Mouse (Mus musculus) CH12.LX (cell line): ENCODE data around the gene Ermp1.

ENCODE experiments used
- CTCF ChIP-seq, 2 experiments: IDR thresholded peaks in 1 of 2; conservative IDR thresholded peaks in 1 of 2; 2 replicates each; pipeline ENCODE4 v1.5.1; 2011 to 2012; ENCODE audit warnings: low read depth in 2 of 2, low read length in 2 of 2, improper control_type of control experiment in 1 of 2, inconsistent platforms in 1 of 2, mild to moderate bottlenecking in 1 of 2, moderate library complexity in 1 of 2
- EP300 ChIP-seq: IDR thresholded peaks from 2 replicates; pipeline ENCODE4 v1.6.1; 2011; ENCODE audit warnings: low read length, improper control_type of control experiment
- ETS1 ChIP-seq: conservative IDR thresholded peaks from 2 replicates; pipeline ENCODE4 v1.6.1; 2012; ENCODE audit warnings: low read depth, mild to moderate bottlenecking, inconsistent platforms, low read length, improper control_type of control experiment, moderate library complexity
- HCFC1 ChIP-seq: IDR thresholded peaks from 2 replicates; pipeline ENCODE4 v1.6.1; 2012; ENCODE audit warnings: low read depth, mild to moderate bottlenecking, inconsistent platforms, low read length, improper control_type of control experiment
- IRF4 ChIP-seq: IDR thresholded peaks from 2 replicates; pipeline ENCODE4 v1.6.1; 2014; ENCODE audit warnings: low read depth, mild to moderate bottlenecking, inconsistent platforms, low read length, improper control_type of control experiment
- MAX ChIP-seq: IDR thresholded peaks from 2 replicates; pipeline ENCODE4 v1.6.1; 2011; ENCODE audit warnings: low read length, improper control_type of control experiment
- MAZ ChIP-seq: IDR thresholded peaks from 2 replicates; pipeline ENCODE4 v1.6.1; 2012; ENCODE audit warnings: low read depth, mild to moderate bottlenecking, inconsistent platforms, low read length, improper control_type of control experiment, moderate library complexity
- UBTF ChIP-seq: IDR thresholded peaks from 2 replicates; pipeline ENCODE4 v1.6.1; 2012; ENCODE audit warnings: low read depth, mild to moderate bottlenecking, inconsistent platforms, low read length, improper control_type of control experiment, moderate library complexity
- ZKSCAN1 ChIP-seq: IDR thresholded peaks from 2 replicates; pipeline ENCODE4 v1.6.1; 2012; ENCODE audit warnings: low read depth, inconsistent platforms, low read length, improper control_type of control experiment, borderline replicate concordance

DNA sequence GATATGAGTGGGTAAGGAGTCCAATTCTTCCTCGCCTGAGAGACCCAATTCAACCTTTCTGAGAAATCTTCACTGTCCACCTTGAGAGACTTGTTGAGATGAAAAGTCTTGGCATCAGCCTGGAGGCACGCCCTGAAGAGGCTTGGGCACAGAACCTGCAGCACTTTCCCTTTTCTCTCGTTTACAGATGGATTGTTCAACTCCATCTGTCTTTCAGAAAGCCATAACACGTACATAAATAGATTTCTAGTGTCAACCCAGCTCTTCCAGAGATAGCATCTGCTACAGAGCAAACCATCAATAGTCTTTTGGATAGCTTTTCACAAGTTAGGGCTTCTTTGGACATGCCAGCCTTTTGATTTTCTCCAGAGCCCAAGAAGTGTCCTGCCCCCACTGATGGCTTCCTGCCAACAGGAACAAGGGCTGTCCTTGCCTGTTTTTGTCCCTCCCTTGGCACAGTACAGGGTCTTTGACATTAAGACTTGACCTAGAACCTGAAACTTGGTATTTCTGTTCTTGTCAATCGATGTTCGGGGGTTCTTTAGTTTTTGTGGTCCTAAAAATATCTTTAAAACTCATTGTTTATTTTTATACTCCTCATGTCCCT, 13.9 kb upstream of the Ermp1 start:
- TF ChIP-seq MAZ (no peak), ETS1 (no peak), UBTF (no peak), ZKSCAN1 (no peak), CTCF (conservative IDR thresholded peaks at IDR 0.05 in 1 of 2, IDR thresholded peaks at IDR 0.05 in 1 of 2; ENCODE audit: low read depth in 2 of 2, low read length in 2 of 2) (no peak), HCFC1 (no peak), IRF4 (no peak), MAX (no peak), EP300 (no peak)
